Mouse (Mus musculus) kidney, adult 2 months (tissue): ENCODE results near the gene Apoc1.

ENCODE experiments used
- CTCF ChIP-seq: fragments of 200-500 bp; conservative IDR thresholded peaks from 2 replicates; pipeline ENCODE4 v1.5.1; 2011; ENCODE audit warnings: low read depth, mild to moderate bottlenecking, control low read depth, low read length, moderate library complexity, mixed read lengths; ENCODE audit not compliant: insufficient read depth, insufficient read length
- POLR2A ChIP-seq: fragments of 200-500 bp; IDR thresholded peaks from one replicate; pipeline ENCODE4 v1.6.1; 2011; ENCODE audit warnings: low read depth, low read length, control low read depth

- TF ChIP-seq POLR2A (no peak), CTCF (no peak)
Measured at GRCm38 (mm10) chr7:19695881-19696280, 3.4 kb upstream of the Apoc1 start.
